Mouse (Mus musculus) lung, postnatal 0 days (tissue): Measurements from ENCODE around the gene Cfap100.

Experiments used
- CTCF ChIP-seq: IDR thresholded peaks from 2 replicates; pipeline ENCODE4 v1.5.1; 2016; ENCODE audit warnings: antibody characterized with exemption, mild to moderate bottlenecking
- EP300 ChIP-seq: IDR thresholded peaks from 2 replicates; pipeline ENCODE4 v1.6.1; 2016; ENCODE audit warnings: antibody characterized with exemption, mild to moderate bottlenecking, control low read depth

GRCm38 (mm10) chr6:90374647-90375046, 54.0 kb downstream of the Cfap100 start:
- no peak for TF ChIP-seq CTCF
- TF ChIP-seq EP300, result no peak
